ENCODE assay signal across 8 mouse cellular contexts in genomic region chr14:75844111-75844695, GRCm38 (mm10). TPM values are rescaled to one million over a fixed set of nuclear protein-coding genes. Genes with fewer than 3 reads are reported as not detected.
DNase-seq lines count a peak whose midpoint lies in the region; ATAC-seq and TF ChIP-seq lines count a peak whose summit lies in the region.

No protein-coding gene starts in this region.

- no peak for TF ChIP-seq CTCF in G1E (IDR thresholded peaks at IDR 0.05; ENCODE audit: low read depth, low read length)
- TF ChIP-seq CTCF in heart, postnatal 0 days (IDR thresholded peaks at IDR 0.05; ENCODE audit: low read depth) = no peak
- no peak for TF ChIP-seq CTCF in liver, postnatal 0 days (IDR thresholded peaks at IDR 0.05; ENCODE audit: low read depth)

- ATAC-seq in G1E (ENCODE audit: extremely low read depth, insufficient number of reproducible peaks, low FRiP score, poor library complexity, severe bottlenecking) = no peak
- no peak for ATAC-seq in heart, postnatal 0 days (ENCODE audit: insufficient read depth, low read depth)
- ATAC-seq in liver, postnatal 0 days = no peak

- H3K27ac ChIP-seq in heart, postnatal 0 days (ENCODE audit: low read depth) = peak overlapping the region; percentile 99
- H3K27ac ChIP-seq in liver, postnatal 0 days (ENCODE audit: low read depth) = peak overlapping the region; percentile 99

- no peak for TF ChIP-seq EP300 in heart, postnatal 0 days (IDR thresholded peaks at IDR 0.05; ENCODE audit: low read depth)
- TF ChIP-seq EP300 in liver, postnatal 0 days (IDR thresholded peaks at IDR 0.05; ENCODE audit: low read depth) = no peak

- H3K9ac ChIP-seq in heart, postnatal 0 days (replicated peaks; ENCODE audit: low read depth, low read length) = peak overlapping the region; percentile 94
- H3K9ac ChIP-seq in liver, postnatal 0 days (replicated peaks) = peak overlapping the region; percentile 92

- H3K36me3 ChIP-seq in G1E (replicated peaks) = peaks cover 30% of the 10 kb centered on the region
- H3K36me3 ChIP-seq in heart, postnatal 0 days (replicated peaks; ENCODE audit: control insufficient read depth, insufficient read depth, low read length) = peaks cover 26% of the 10 kb centered on the region
- peaks cover 28% of the 10 kb centered on the region for H3K36me3 ChIP-seq in liver, postnatal 0 days (replicated peaks; ENCODE audit: insufficient read depth, low read length)

- peak overlapping the region; percentile 83 for H3K4me3 ChIP-seq in G1E (ENCODE audit: low read depth, low read length)
- H3K4me3 ChIP-seq in heart, postnatal 0 days (ENCODE audit: low read depth, low read length) = peak overlapping the region; percentile 95
- peak overlapping the region; percentile 80 for H3K4me3 ChIP-seq in liver, postnatal 0 days (ENCODE audit: low read depth, low read length)

- peaks cover 31% of the 10 kb centered on the region for H3K4me1 ChIP-seq in G1E (ENCODE audit: insufficient read depth, low read depth, low read length)
- H3K4me1 ChIP-seq in heart, postnatal 0 days (ENCODE audit: control insufficient read depth, insufficient read depth) = peaks cover 11% of the 10 kb centered on the region; the same call in 1 of the 2 replicates
- peaks cover 17% of the 10 kb centered on the region for H3K4me1 ChIP-seq in liver, postnatal 0 days (ENCODE audit: insufficient read depth)

- 2% methylated on average over 14 of the region's 14 CpGs for WGBS in heart, postnatal 0 days
- WGBS in liver, postnatal 0 days (ENCODE audit: insufficient replicate concordance) = 5% methylated on average over 14 of the region's 14 CpGs

- DNase-seq in adrenal gland, postnatal 14 days = peak; percentile 35
- no peak for DNase-seq in adrenal gland, postnatal 4 days (ENCODE audit: low spot score in 2 of 2)
- no peak for DNase-seq in G1E (ENCODE audit: low spot score)
- DNase-seq in heart, postnatal 0 days (ENCODE audit: low spot score) = peak; percentile 42
- no peak for DNase-seq in liver, postnatal 0 days
- DNase-seq in adrenal gland, postnatal 25 days = no peak
- no peak for DNase-seq in adrenal gland, postnatal 10 days
- no peak for DNase-seq in cerebellum, adult 18-20 months

- H3K27me3 ChIP-seq in G1E (ENCODE audit: insufficient read depth, low read length) = no peaks in the 10 kb centered on the region
- no peaks in the 10 kb centered on the region for H3K27me3 ChIP-seq in heart, postnatal 0 days (ENCODE audit: control insufficient read depth, insufficient read depth, low read length)
- H3K27me3 ChIP-seq in liver, postnatal 0 days (ENCODE audit: insufficient read depth, low read length) = no peaks in the 10 kb centered on the region

- H3K4me2 ChIP-seq in heart, postnatal 0 days (ENCODE audit: low read depth, low read length) = peak overlapping the region; percentile 67
- peak overlapping the region; percentile 90 for H3K4me2 ChIP-seq in liver, postnatal 0 days (ENCODE audit: low read depth, low read length)

- no peaks in the 10 kb centered on the region for H3K9me3 ChIP-seq in G1E (replicated peaks)
- no peaks in the 10 kb centered on the region for H3K9me3 ChIP-seq in heart, postnatal 0 days (replicated peaks; ENCODE audit: control insufficient read depth, low read length)
- H3K9me3 ChIP-seq in liver, postnatal 0 days (ENCODE audit: low read length) = no peaks in the 10 kb centered on the region

RNA-seq across cellular contexts. Expression of gene Tpt1, which starts 0.7 kb away (rescaled TPM):
- total RNA-seq in adrenal gland, postnatal 14 days (2021) = 2,745 and 3,054 TPM in 2 replicates
- total RNA-seq in adrenal gland, postnatal 4 days (2021) = 1,000 to 10,000 TPM; 3,227 to 3,375 TPM
- total RNA-seq in G1E (2014; fragmentation: Nextera tagmentation) (2,208 and 2,341 TPM in 2 replicates), G1E (2017) (819 and 896 TPM in 2 replicates)
- polyA plus RNA-seq in G1E (2012) = 1,947 and 1,988 TPM in 2 replicates
- 746 and 806 TPM in 2 replicates for total RNA-seq in heart, postnatal 0 days (2014; rRNA removed; ENCODE audit: low replicate concordance)
- 1,059 and 1,111 TPM in 2 replicates for polyA plus RNA-seq in heart, postnatal 0 days (2015; fragmentation: Nextera tagmentation; extraction: Ambion mirVana)
- 874 and 942 TPM in 2 replicates for polyA plus RNA-seq in liver, postnatal 0 days (2015; fragmentation: Nextera tagmentation; extraction: Ambion mirVana)
- 2,613 and 2,647 TPM in 2 replicates for total RNA-seq in adrenal gland, postnatal 25 days (2021)
- total RNA-seq in adrenal gland, postnatal 10 days (2021) = 1,000 to 10,000 TPM; 3,217 to 3,266 TPM

RNA-seq across cellular contexts. Expression of gene Slc25a30, which starts 57.4 kb away (rescaled TPM):
- total RNA-seq in adrenal gland, postnatal 14 days (2021) = 71.2 and 102 TPM in 2 replicates
- total RNA-seq in adrenal gland, postnatal 4 days (2021) = 10 to 100 TPM; 46.9 to 51.2 TPM
- total RNA-seq in G1E (2014; fragmentation: Nextera tagmentation) = 33.9 and 40.4 TPM in 2 replicates
- 20.3 and 20.5 TPM in 2 replicates for total RNA-seq in G1E (2017)
- polyA plus RNA-seq in G1E (2012) = 44.3 and 54.7 TPM in 2 replicates
- total RNA-seq in heart, postnatal 0 days (2014; rRNA removed; ENCODE audit: low replicate concordance) = 39.0 and 39.2 TPM in 2 replicates
- polyA plus RNA-seq in heart, postnatal 0 days (2015; fragmentation: Nextera tagmentation; extraction: Ambion mirVana) = 6.2 and 6.3 TPM in 2 replicates
- 13.6 and 13.7 TPM in 2 replicates for polyA plus RNA-seq in liver, postnatal 0 days (2015; fragmentation: Nextera tagmentation; extraction: Ambion mirVana)
- total RNA-seq in adrenal gland, postnatal 25 days (2021) = 246 and 276 TPM in 2 replicates
- total RNA-seq in adrenal gland, postnatal 10 days (2021) = 10 to 100 TPM; 35.2 to 50.6 TPM

Comparison
In these comparisons a context has a peak if more than half of its experiments do, and no peak if none do; other contexts are left out.
1. DNase-seq: peak in adrenal gland, postnatal 14 days (single experiment) and heart, postnatal 0 days (single experiment); none in adrenal gland, postnatal 4 days (0 of 2), G1E (single experiment), liver, postnatal 0 days (single experiment), adrenal gland, postnatal 25 days (single experiment), adrenal gland, postnatal 10 days (single experiment) and cerebellum, adult 18-20 months (0 of 2).
2. Peak in every context shown above with its lines, with median percentiles within 50 percentile points of each other: H3K4me3 ChIP-seq.